In the genomic region with DNA sequence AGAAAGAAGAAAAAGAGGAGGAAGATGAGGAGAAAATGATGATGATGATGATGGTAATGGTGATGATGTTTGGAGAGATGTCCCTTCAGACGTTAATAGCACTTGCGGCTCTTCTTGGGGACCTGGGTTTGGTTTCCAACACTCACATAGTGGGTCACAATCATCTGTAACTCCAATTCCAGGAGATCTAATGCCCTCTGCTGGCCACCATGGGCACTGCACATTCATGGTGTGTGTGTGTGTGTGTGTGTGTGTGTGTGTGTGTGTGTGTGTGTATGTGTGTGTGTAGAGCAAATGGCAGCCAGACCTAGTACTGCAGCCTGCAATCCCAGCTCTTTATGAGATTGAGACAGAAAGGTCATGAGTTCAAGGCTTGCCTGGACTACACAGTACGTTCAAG, we compare ENCODE assay signal across 13 mouse cellular contexts. TPM values are rescaled to one million over a fixed set of nuclear protein-coding genes. Genes with fewer than 3 reads are reported as not detected.
A peak's percentile ranks its signal among the peaks of the same experiment; 100 is the strongest.
DNase-seq lines count a peak whose midpoint lies in the region; ATAC-seq and TF ChIP-seq lines count a peak whose summit lies in the region.
"Had no signal": no experiment of that assay in that cellular context is flagged by ENCODE, and none has a peak within 500 bp of the region (broad histone marks: within the 10 kb centered on the region; RNA-seq: fewer than 3 reads in every experiment).

No protein-coding gene starts in this region.

- H3K4me1 ChIP-seq in kidney, postnatal 0 days (replicated peaks; ENCODE audit: insufficient read depth, low read length), result peaks cover 4% of the 10 kb centered on the region; the same call in 1 of the 2 replicates
- peaks cover 4% of the 10 kb centered on the region; the same call in 1 of the 2 replicates for H3K4me1 ChIP-seq in kidney, embryonic 14.5 days (ENCODE audit: control insufficient read depth, insufficient read depth, low read length)
- H3K4me1 ChIP-seq in testis, adult 2 months (ENCODE audit: control insufficient read depth, insufficient read depth, low read length), result peaks cover 17% of the 10 kb centered on the region
- H3K4me1 ChIP-seq in bone marrow, adult 2 months (ENCODE audit: control insufficient read depth, insufficient read depth, low read length), result no peaks in the 10 kb centered on the region; the same call in 1 of the 2 replicates

- no peak for TF ChIP-seq POLR2A in testis, adult 2 months (IDR thresholded peaks at IDR 0.05; ENCODE audit: control insufficient read depth, low read depth, low read length)
- TF ChIP-seq POLR2A in bone marrow, adult 2 months (IDR thresholded peaks at IDR 0.05; ENCODE audit: borderline replicate concordance, control insufficient read depth, low read depth, low read length), result no peak

- H3K9me3 ChIP-seq in kidney, postnatal 0 days (replicated peaks; ENCODE audit: low read length), result no peaks in the 10 kb centered on the region
- H3K9me3 ChIP-seq in kidney, embryonic 14.5 days (ENCODE audit: control insufficient read depth, low read length), result no peaks in the 10 kb centered on the region; the same call in 1 of the 2 replicates
- H3K9me3 ChIP-seq: heart, embryonic 12.5 days; limb, embryonic 12.5 days; neural tube, embryonic 15.5 days had no signal

- no peak for DNase-seq in kidney, postnatal 0 days (ENCODE audit: low spot score)
- no peak for DNase-seq in testis, postnatal 10 days (ENCODE audit: low spot score)
- no peak for DNase-seq in retina, embryonic 14.5 days (ENCODE audit: low spot score)
- DNase-seq in kidney, postnatal 10 days, result no peak
- DNase-seq: cerebellum, adult 9-10 months; kidney, adult 11 months had no signal

- H3K4me3 ChIP-seq in kidney, postnatal 0 days (replicated peaks; ENCODE audit: low read depth, low read length), result no peak overlapping the region
- no peak overlapping the region for H3K4me3 ChIP-seq in kidney, embryonic 14.5 days (ENCODE audit: low read length)
- H3K4me3 ChIP-seq in testis, adult 2 months (ENCODE audit: control insufficient read depth, low read depth, low read length), result no peak overlapping the region
- no peak overlapping the region for H3K4me3 ChIP-seq in bone marrow, adult 2 months (replicated peaks; ENCODE audit: control insufficient read depth, low read depth, low read length)
- H3K4me3 ChIP-seq: heart, embryonic 12.5 days; limb, embryonic 12.5 days; neural tube, embryonic 15.5 days had no signal

- no peaks in the 10 kb centered on the region for H3K36me3 ChIP-seq in kidney, postnatal 0 days (ENCODE audit: insufficient read depth, low read length)
- no peaks in the 10 kb centered on the region for H3K36me3 ChIP-seq in kidney, embryonic 14.5 days (ENCODE audit: control insufficient read depth, insufficient read depth, low read length)
- H3K36me3 ChIP-seq in testis, adult 2 months (ENCODE audit: control insufficient read depth, insufficient read depth, low read length), result no peaks in the 10 kb centered on the region
- H3K36me3 ChIP-seq: heart, embryonic 12.5 days; limb, embryonic 12.5 days had no signal

- ATAC-seq in kidney, postnatal 0 days (replicated peaks; ENCODE audit: low FRiP score, low read depth), result no peak
- ATAC-seq in kidney, embryonic 14.5 days (ENCODE audit: low FRiP score, low TSS enrichment), result no peak
- ATAC-seq: midbrain, embryonic 16.5 days had no signal

- no peak overlapping the region for H3K9ac ChIP-seq in kidney, postnatal 0 days (ENCODE audit: low read depth, low read length)
- H3K9ac ChIP-seq in kidney, embryonic 14.5 days (ENCODE audit: low read depth, low read length), result no peak overlapping the region
- H3K9ac ChIP-seq: heart, embryonic 12.5 days; limb, embryonic 12.5 days; neural tube, embryonic 15.5 days had no signal

- 75% methylated on average over 3 of the region's 3 CpGs for whole genome bisulfite sequencing in kidney, postnatal 0 days
- 79% methylated on average over 3 of the region's 3 CpGs for WGBS in kidney, embryonic 14.5 days
- WGBS in bone marrow, adult 2 months, result 73% methylated on average over 3 of the region's 3 CpGs

- H3K4me2 ChIP-seq in kidney, postnatal 0 days (ENCODE audit: low read length), result no peak overlapping the region
- H3K4me2 ChIP-seq in kidney, embryonic 14.5 days (replicated peaks; ENCODE audit: low read depth, low read length), result no peak overlapping the region
- H3K4me2 ChIP-seq: heart, embryonic 12.5 days; limb, embryonic 12.5 days; neural tube, embryonic 15.5 days had no signal

- no peak overlapping the region for H3K27ac ChIP-seq in kidney, postnatal 0 days
- no peak overlapping the region for H3K27ac ChIP-seq in kidney, embryonic 14.5 days (ENCODE audit: low read depth, low read length)
- H3K27ac ChIP-seq in testis, adult 2 months (ENCODE audit: control insufficient read depth, insufficient read depth, low read depth, low read length), result no peak overlapping the region
- no peak overlapping the region for H3K27ac ChIP-seq in bone marrow, adult 2 months (ENCODE audit: control insufficient read depth, insufficient read depth, low read depth, low read length, poor library complexity)
- H3K27ac ChIP-seq: limb, embryonic 12.5 days; neural tube, embryonic 15.5 days had no signal

- peak; percentile 53 for TF ChIP-seq CTCF in kidney, postnatal 0 days (IDR thresholded peaks at IDR 0.05; ENCODE audit: low read depth)
- peak; percentile 52; the same call in 1 of the 2 replicates for TF ChIP-seq CTCF in testis, adult 2 months (IDR thresholded peaks at IDR 0.05; ENCODE audit: control insufficient read depth, insufficient read depth, insufficient replicate concordance, low read depth, low read length)
- peak; percentile 45 for TF ChIP-seq CTCF in bone marrow, adult 2 months (IDR thresholded peaks at IDR 0.05; ENCODE audit: control insufficient read depth, insufficient read depth, low read length)

- H3K27me3 ChIP-seq in kidney, postnatal 0 days (ENCODE audit: insufficient read depth, low read length), result no peaks in the 10 kb centered on the region
- H3K27me3 ChIP-seq in kidney, embryonic 14.5 days (ENCODE audit: control insufficient read depth, insufficient read depth, low read length), result peaks cover 5% of the 10 kb centered on the region; the same call in 1 of the 2 replicates
- no peaks in the 10 kb centered on the region for H3K27me3 ChIP-seq in testis, adult 2 months (ENCODE audit: control insufficient read depth, insufficient read depth, low read length)

RNA-seq across cellular contexts. Expression of a gene that starts 3.6 kb away (rescaled TPM):
- 7.5 and 8.1 TPM in 2 replicates for polyA plus RNA-seq in kidney, postnatal 0 days (2015; fragmentation: Nextera tagmentation; extraction: Ambion mirVana)
- polyA plus RNA-seq in kidney, embryonic 14.5 days (2014; fragmentation: Nextera tagmentation; extraction: Ambion mirVana), result 11.4 and 12.8 TPM in 2 replicates
- polyA plus RNA-seq in testis, adult 2 months (2012; rRNA removed), result 4.7 and 5.1 TPM in 2 replicates
- polyA plus RNA-seq in bone marrow, adult 2 months (2011; ENCODE audit: insufficient read depth, insufficient read length, low replicate concordance, missing spikeins), result 4.2 and 5.7 TPM in 2 replicates

RNA-seq across cellular contexts. Expression of a gene that starts 11.3 kb away (rescaled TPM):
- polyA plus RNA-seq in kidney, postnatal 0 days (2015; fragmentation: Nextera tagmentation; extraction: Ambion mirVana), result 16.1 and 17.2 TPM in 2 replicates
- 10.5 and 11.4 TPM in 2 replicates for polyA plus RNA-seq in kidney, embryonic 14.5 days (2014; fragmentation: Nextera tagmentation; extraction: Ambion mirVana)
- 1.5 and 1.9 TPM in 2 replicates for polyA plus RNA-seq in testis, adult 2 months (2012; rRNA removed)
- polyA plus RNA-seq in bone marrow, adult 2 months (2011; ENCODE audit: insufficient read depth, insufficient read length, low replicate concordance, missing spikeins), result 103 and 152 TPM in 2 replicates

RNA-seq across cellular contexts. Expression of a gene that starts 15.1 kb away (rescaled TPM):
- polyA plus RNA-seq in kidney, postnatal 0 days (2015; fragmentation: Nextera tagmentation; extraction: Ambion mirVana), result 4.3 and 4.8 TPM in 2 replicates
- polyA plus RNA-seq in kidney, embryonic 14.5 days (2014; fragmentation: Nextera tagmentation; extraction: Ambion mirVana), result 7.0 and 9.2 TPM in 2 replicates
- polyA plus RNA-seq in testis, adult 2 months (2012; rRNA removed), result 33.3 and 39.3 TPM in 2 replicates
- polyA plus RNA-seq in bone marrow, adult 2 months (2011; ENCODE audit: insufficient read depth, insufficient read length, low replicate concordance, missing spikeins), result 1.4 and 2.1 TPM in 2 replicates

RNA-seq across cellular contexts. Expression of a gene that starts 24.6 kb away (rescaled TPM):
- polyA plus RNA-seq in kidney, postnatal 0 days (2015; fragmentation: Nextera tagmentation; extraction: Ambion mirVana), result 82.9 and 83.7 TPM in 2 replicates
- 54.0 and 67.5 TPM in 2 replicates for polyA plus RNA-seq in kidney, embryonic 14.5 days (2014; fragmentation: Nextera tagmentation; extraction: Ambion mirVana)
- 296 and 312 TPM in 2 replicates for polyA plus RNA-seq in testis, adult 2 months (2012; rRNA removed)
- polyA plus RNA-seq in bone marrow, adult 2 months (2011; ENCODE audit: insufficient read depth, insufficient read length, low replicate concordance, missing spikeins), result 9.2 and 37.4 TPM in 2 replicates

RNA-seq across cellular contexts. Expression of a gene that starts 24.7 kb away (rescaled TPM):
- polyA plus RNA-seq in kidney, postnatal 0 days (2015; fragmentation: Nextera tagmentation; extraction: Ambion mirVana), result 1.8 and 2.0 TPM in 2 replicates
- 3.4 and 4.0 TPM in 2 replicates for polyA plus RNA-seq in kidney, embryonic 14.5 days (2014; fragmentation: Nextera tagmentation; extraction: Ambion mirVana)
- polyA plus RNA-seq in testis, adult 2 months (2012; rRNA removed), result 72.0 and 74.9 TPM in 2 replicates
- not detected in 2 replicates for polyA plus RNA-seq in bone marrow, adult 2 months (2011; ENCODE audit: insufficient read depth, insufficient read length, low replicate concordance, missing spikeins)
